Mouse (Mus musculus) common myeloid progenitor, adult 5-6 weeks (primary cell): ENCODE measurements around the gene Map4k4. TPM values are rescaled to one million over a fixed set of nuclear protein-coding genes. Genes with fewer than 3 reads are reported as not detected.

Source experiments
- ATAC-seq: replicated peaks from 2 replicates; pipeline ENCODE4 v1.8.0; 2016; ENCODE audit warnings: low read depth, mild to moderate bottlenecking, moderate TSS enrichment, inconsistent platforms; ENCODE audit not compliant: poor library complexity, severe bottlenecking
- total RNA-seq: library from RNA; stranded (forward); fragments of 200-1000, 187-1606 nt; gene quantifications from 2 replicates; pipeline ENCODE4 v1.2.3, GENCODE M21; 2017

Gene Map4k4
- total RNA-seq, 1 experiment from 2014 or later = 130 TPM

GRCm38 (mm10) chr1:40025416-40025815, 124.7 kb downstream of the Map4k4 start:
- ATAC-seq = no peak

- ATAC-seq = no peak
Observed at GRCm38 (mm10) chr1:40027116-40027620, 126.5 kb downstream of the Map4k4 start.

- no peak for ATAC-seq
Observed at GRCm38 (mm10) chr1:40028207-40028998, 127.7 kb downstream of the Map4k4 start.

- ATAC-seq = no peak
Observed at GRCm38 (mm10) chr1:40029597-40029996, 128.9 kb downstream of the Map4k4 start.

GRCm38 (mm10) chr1:40030287-40030975, 129.7 kb downstream of the Map4k4 start:
- peak; percentile 62 for ATAC-seq

- ATAC-seq = no peak
Observed at GRCm38 (mm10) chr1:40030976-40031356, 130.3 kb downstream of the Map4k4 start.

- ATAC-seq = no peak
Observed at GRCm38 (mm10) chr1:40031626-40032025, 130.9 kb downstream of the Map4k4 start.

GRCm38 (mm10) chr1:40033315-40033714, 132.6 kb downstream of the Map4k4 start:
- no peak for ATAC-seq

GRCm38 (mm10) chr1:40033743-40034420, 133.2 kb downstream of the Map4k4 start:
- ATAC-seq = no peak

- ATAC-seq = no peak
Observed at GRCm38 (mm10) chr1:40037831-40038230, 137.1 kb downstream of the Map4k4 start.

- peak; percentile 95 for ATAC-seq
Observed at GRCm38 (mm10) chr1:40045686-40046085, 145.0 kb downstream of the Map4k4 start.

GRCm38 (mm10) chr1:40046600-40046999, 145.9 kb downstream of the Map4k4 start:
- ATAC-seq = no peak

- ATAC-seq = peak; percentile 92
Observed at GRCm38 (mm10) chr1:40051157-40051556, 150.4 kb downstream of the Map4k4 start.

- ATAC-seq = no peak
Observed at GRCm38 (mm10) chr1:40052156-40052555, 151.4 kb downstream of the Map4k4 start.

GRCm38 (mm10) chr1:40053071-40053470, 152.4 kb downstream of the Map4k4 start:
- ATAC-seq = no peak

GRCm38 (mm10) chr1:40055051-40055450, 154.3 kb downstream of the Map4k4 start:
- ATAC-seq = peak; percentile 18; the same call in 1 of the 2 replicates

- ATAC-seq = no peak
Observed at GRCm38 (mm10) chr1:40055963-40056362, 155.2 kb downstream of the Map4k4 start.

GRCm38 (mm10) chr1:40057351-40057750, 156.6 kb downstream of the Map4k4 start:
- ATAC-seq = no peak

- no peak for ATAC-seq
Observed at GRCm38 (mm10) chr1:40058013-40058412, 157.3 kb downstream of the Map4k4 start.

- ATAC-seq = peak; percentile 36
Observed at GRCm38 (mm10) chr1:40059122-40059774, 158.5 kb downstream of the Map4k4 start.
